Mouse (Mus musculus): ENCODE results near the gene Syngr2.

DNA sequence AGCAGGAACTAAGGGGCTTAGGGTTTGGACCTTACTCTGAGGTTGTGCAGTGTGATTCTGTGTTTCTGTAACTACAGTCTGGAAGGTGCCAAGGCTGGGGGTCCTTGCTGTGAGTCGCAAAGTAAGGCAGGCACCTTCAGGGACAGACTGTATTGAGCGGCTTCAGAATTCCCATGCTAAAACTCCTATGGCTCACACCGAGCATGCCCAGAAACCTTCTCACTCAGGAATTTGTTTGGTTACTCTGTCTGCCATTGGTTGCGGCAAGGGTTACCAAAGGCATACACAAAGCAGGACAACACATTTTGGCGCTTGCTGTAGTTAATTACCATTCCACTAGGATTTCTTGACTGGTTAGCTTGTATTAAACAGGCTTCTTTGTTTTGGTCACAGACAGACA, 16.7 kb downstream of the Syngr2 start:
- TF ChIP-seq CTCF (IDR thresholded peaks at IDR 0.05; ENCODE audit: low read depth) (no peak), EP300 (IDR thresholded peaks at IDR 0.05; ENCODE audit: low read depth) (no peak)
